Mouse (Mus musculus) liver, embryonic 14.5 days (tissue): ENCODE data around the gene Limd1. TPM values are rescaled to one million over a fixed set of nuclear protein-coding genes. Genes with fewer than 3 reads are reported as not detected.

Source experiments
- ATAC-seq: fragments of 200-750 bp; cut with Nextera tagmentation; 2 replicates; pipeline ENCODE4 v1.8.0; 2017; ENCODE audit warnings: moderate number of reproducible peaks, mild to moderate bottlenecking, moderate library complexity; ENCODE audit not compliant: insufficient read depth
- DNase-seq, 3 experiments: peaks; one replicate each; pipeline ENCODE4 v3.0.0-alpha.2; 2012 to 2013; ENCODE audit warnings: low read depth in 3 of 3, low spot score in 3 of 3
- H3K27ac ChIP-seq: fragments of 300-500 bp; sonication (generic); 2 replicates; pipeline ENCODE4 v1.5.1; 2014; ENCODE audit warnings: moderate library complexity, mild to moderate bottlenecking, control low read depth, inconsistent platforms
- H3K27me3 ChIP-seq: fragments of 300-500 bp; sonication (generic); 2 replicates; pipeline ENCODE4 v1.6.1; 2014; ENCODE audit warnings: mild to moderate bottlenecking, low read length, moderate library complexity; ENCODE audit not compliant: control insufficient read depth, insufficient read depth
- H3K36me3 ChIP-seq: fragments of 300-500 bp; sonication (generic); replicated peaks from 2 replicates; pipeline ENCODE4 v1.6.1; 2014; ENCODE audit warnings: low read depth; ENCODE audit not compliant: control insufficient read depth, insufficient read depth
- H3K4me1 ChIP-seq, 2 experiments: fragments of 200-500 bp in 1 of 2; fragments of 300-500 bp in 1 of 2; sonication (generic) in 1 of 2; replicated peaks; 2 replicates each; pipeline ENCODE4 v1.6.1; 2012 to 2014; ENCODE audit warnings: antibody characterized with exemption in 1 of 2, inconsistent platforms in 1 of 2, low read length in 1 of 2; ENCODE audit not compliant: control insufficient read depth in 2 of 2, insufficient read depth in 2 of 2
- H3K4me2 ChIP-seq: fragments of 300-500 bp; sonication (generic); 2 replicates; pipeline ENCODE4 v1.6.1; 2014; ENCODE audit warnings: low read depth, mild to moderate bottlenecking, control low read depth, moderate library complexity
- H3K4me3 ChIP-seq, 2 experiments: fragments of 200-500 bp in 1 of 2; fragments of 300-500 bp in 1 of 2; sonication (generic) in 1 of 2; 2 replicates each; pipeline ENCODE4 v1.5.1; 2012 to 2014; ENCODE audit warnings: low read depth in 2 of 2, low read length in 2 of 2, mild to moderate bottlenecking in 2 of 2, control low read depth in 1 of 2, inconsistent platforms in 1 of 2, moderate library complexity in 1 of 2; ENCODE audit not compliant: insufficient read depth in 1 of 2
- H3K9ac ChIP-seq: fragments of 300-500 bp; sonication (generic); replicated peaks from 2 replicates; pipeline ENCODE4 v1.6.1; 2014; ENCODE audit warnings: mild to moderate bottlenecking, control low read depth, moderate library complexity
- H3K9me3 ChIP-seq: fragments of 300-500 bp; sonication (generic); 2 replicates; pipeline ENCODE4 v1.6.1; 2016; ENCODE audit warnings: low read length, mixed read lengths; ENCODE audit not compliant: control insufficient read depth
- CTCF ChIP-seq: IDR thresholded peaks from 2 replicates; pipeline ENCODE4 v1.5.1; 2016; ENCODE audit warnings: antibody characterized with exemption, low read depth, control low read depth
- EP300 ChIP-seq: IDR thresholded peaks from 2 replicates; pipeline ENCODE4 v1.6.1; 2016; ENCODE audit warnings: antibody characterized with exemption, low read depth
- WGBS: fragments of 180-500 bp; shearing (Covaris S2); extraction: QIAGEN DNeasy Blood & Tissue Kit; methylation state at CpG from one replicate; pipeline ENCODE4 v1.1.7; 2014; ENCODE audit not compliant: insufficient replicate concordance; 5-methylcytosine and 5-hydroxymethylcytosine counted together
- polyA plus RNA-seq, 2 experiments: library from polyadenylated mRNA; depleted of rRNA in 1 of 2; stranded (reverse) in 1 of 2; unstranded in 1 of 2; fragments of >200 nt; fragmentation: Nextera tagmentation in 1 of 2; extraction: Ambion mirVana in 1 of 2; gene quantifications; 2 replicates each; pipeline versions ENCODE4 v1.2.1 to v1.2.3; 2012 to 2014

Limd1 gene
- polyA plus RNA-seq, 2 experiments = 12.7 to 23.2 TPM

- Histone ChIP-seq H3K27me3 (no peaks in the 10 kb centered on the region), H3K9me3 (no peaks in the 10 kb centered on the region), H3K9ac (no peak overlapping the region), H3K4me1 (peaks cover 8 to 46% of the 10 kb centered on the region in 2 experiments), H3K4me2 (no peak overlapping the region), H3K4me3 (no peak overlapping the region), H3K27ac (no peak overlapping the region), H3K36me3 (peaks cover 35% of the 10 kb centered on the region)
- TF ChIP-seq CTCF (no peak), EP300 (no peak)
- DNase-seq (no peak), ATAC-seq (no peak)
- 79% methylated on average over 2 of the region's 2 CpGs for WGBS
These were observed 10.6 kb downstream of the Limd1 start for GRCm38 (mm10) chr9:123489073-123489472.

GRCm38 (mm10) chr9:123489727-123490343 lies 11.3 kb downstream of the Limd1 start:
- H3K9ac ChIP-seq = no peak overlapping the region
- H3K4me1 ChIP-seq = peaks cover 8 to 45% of the 10 kb centered on the region in 2 experiments
- H3K27me3 ChIP-seq = no peaks in the 10 kb centered on the region
- DNase-seq (no peak), ATAC-seq (no peak)
- 59% methylated on average over 9 of the region's 9 CpGs for WGBS
- TF ChIP-seq EP300 = no peak
- no peak overlapping the region for H3K4me2 ChIP-seq
- H3K4me3 ChIP-seq = no peak overlapping the region
- H3K27ac ChIP-seq = no peak overlapping the region
- peaks cover 32% of the 10 kb centered on the region for H3K36me3 ChIP-seq
- no peaks in the 10 kb centered on the region for H3K9me3 ChIP-seq

GRCm38 (mm10) chr9:123490930-123491329 lies 12.4 kb downstream of the Limd1 start:
- no peak overlapping the region for H3K4me2 ChIP-seq
- no peak overlapping the region for H3K27ac ChIP-seq
- TF ChIP-seq EP300 (no peak), CTCF (no peak)
- no peak overlapping the region for H3K4me3 ChIP-seq
- ATAC-seq (no peak), DNase-seq (no peak)
- H3K27me3 ChIP-seq = no peaks in the 10 kb centered on the region
- H3K9me3 ChIP-seq = no peaks in the 10 kb centered on the region
- no peak overlapping the region for H3K9ac ChIP-seq
- 59% methylated on average over 5 of the region's 5 CpGs for WGBS
- peaks cover 26% of the 10 kb centered on the region for H3K36me3 ChIP-seq
- H3K4me1 ChIP-seq = peaks cover 9 to 41% of the 10 kb centered on the region in 2 experiments

GRCm38 (mm10) chr9:123491917-123492585 lies 13.5 kb downstream of the Limd1 start:
- ATAC-seq = peak; percentile 28; the same call in 1 of the 2 replicates

GRCm38 (mm10) chr9:123496665-123497064 lies 18.2 kb downstream of the Limd1 start:
- ATAC-seq (peak; percentile 34; the same call in 1 of the 2 replicates), DNase-seq (no peak)
- no peak overlapping the region for H3K9ac ChIP-seq
- no peak overlapping the region for H3K4me3 ChIP-seq
- H3K27me3 ChIP-seq = no peaks in the 10 kb centered on the region
- WGBS = 37% methylated on average over 13 of the region's 13 CpGs
- peak overlapping the region; percentile 13 for H3K4me2 ChIP-seq
- peaks cover 11 to 26% of the 10 kb centered on the region in 2 experiments for H3K4me1 ChIP-seq
- no peaks in the 10 kb centered on the region for H3K9me3 ChIP-seq
- TF ChIP-seq CTCF (0 out of 2 replicates have a peak, but pooled peaks have one; percentile 14), EP300 (no peak)
- no peak overlapping the region for H3K27ac ChIP-seq
- peaks cover 15% of the 10 kb centered on the region for H3K36me3 ChIP-seq

More at GRCm38 (mm10) chr9:123491917-123492585, 13.5 kb downstream of the Limd1 start:
- H3K9ac ChIP-seq = no peak overlapping the region
- no peaks in the 10 kb centered on the region for H3K9me3 ChIP-seq
- H3K27me3 ChIP-seq = no peaks in the 10 kb centered on the region
- H3K27ac ChIP-seq = no peak overlapping the region
- WGBS = 75% methylated on average over 9 of the region's 9 CpGs
- no peak overlapping the region for H3K4me3 ChIP-seq
- TF ChIP-seq CTCF = no peak
- TF ChIP-seq EP300 = no peak
- H3K4me1 ChIP-seq = peaks cover 14 to 40% of the 10 kb centered on the region in 2 experiments
- no peak overlapping the region for H3K4me2 ChIP-seq
- H3K36me3 ChIP-seq = peaks cover 16% of the 10 kb centered on the region
- DNase-seq = no peak
